Mouse (Mus musculus) brain, adult 2 months (tissue): ENCODE results near the gene Klhl11.

Experiments used
- DNase-seq: peaks from one replicate; pipeline ENCODE4 v3.0.0; 2011; ENCODE audit warnings: low read depth, low spot score

The Klhl11 gene

GRCm38 (mm10) chr11:100472197-100472934 is at the start of gene Klhl11:
TSS of gene Klhl11 (minus strand) at chr11:100472741.
- peak; percentile 95 for DNase-seq

DNA sequence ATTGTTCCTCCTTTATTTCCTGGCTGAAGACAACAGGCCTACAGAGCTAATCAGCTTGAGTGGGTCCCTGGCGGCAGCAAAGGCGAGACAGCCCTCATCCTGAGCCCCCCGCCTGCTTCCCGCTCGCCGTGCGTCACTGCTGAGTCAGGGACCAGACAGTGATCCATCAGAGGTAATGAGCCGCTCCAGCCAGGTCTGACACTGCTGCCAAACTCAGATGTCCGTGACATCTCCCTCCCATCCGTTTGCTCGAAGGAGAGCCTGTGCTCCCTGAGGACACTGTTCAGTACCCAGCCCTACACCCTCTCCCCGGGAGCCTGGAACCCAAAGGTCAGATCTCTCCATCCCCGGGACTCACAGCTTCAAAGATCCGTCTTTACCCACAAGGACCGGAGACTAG is 48.3 kb upstream of the Klhl11 start:
- DNase-seq: no peak

DNA sequence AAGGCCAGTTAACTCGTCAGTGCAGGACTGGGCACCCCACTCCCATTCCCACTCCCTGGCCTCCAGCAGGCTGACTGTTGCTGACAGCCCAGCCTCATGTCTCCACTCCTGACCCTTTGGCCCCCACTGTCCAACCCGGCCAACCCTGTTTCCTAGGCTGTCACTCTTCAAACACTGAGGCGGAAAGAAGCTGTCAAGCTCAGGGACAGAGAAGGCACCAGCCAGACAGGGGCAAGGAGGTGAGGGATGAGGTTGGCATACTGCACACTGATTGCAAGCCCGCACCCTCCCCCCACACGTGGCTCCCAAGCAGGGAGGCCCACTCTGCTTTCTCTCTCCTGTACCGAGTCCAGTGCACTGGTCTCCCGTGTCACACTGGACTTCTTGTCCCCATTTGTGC is 46.6 kb upstream of the Klhl11 start:
- no peak for DNase-seq

DNA sequence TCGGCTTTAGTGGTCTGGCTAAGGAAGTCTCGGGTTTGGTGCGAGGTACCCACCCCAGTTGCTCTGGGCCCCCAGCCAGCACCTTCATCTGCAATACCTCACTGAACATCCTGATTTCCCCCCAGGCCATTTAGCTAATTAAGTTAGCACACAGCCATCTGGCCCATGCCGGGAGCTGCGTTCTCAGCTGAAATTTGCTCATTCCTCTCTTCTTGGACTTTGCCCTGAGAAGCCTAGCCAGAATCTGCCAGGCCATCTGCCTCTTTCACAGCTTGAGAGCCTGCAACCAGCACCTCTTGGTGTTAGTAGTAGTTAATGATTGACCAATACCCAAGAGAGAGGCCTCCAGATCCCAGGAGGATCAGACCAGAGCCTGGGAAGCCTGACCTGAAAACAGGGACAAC is 45.6 kb upstream of the Klhl11 start:
- DNase-seq: peak; percentile 96

DNA sequence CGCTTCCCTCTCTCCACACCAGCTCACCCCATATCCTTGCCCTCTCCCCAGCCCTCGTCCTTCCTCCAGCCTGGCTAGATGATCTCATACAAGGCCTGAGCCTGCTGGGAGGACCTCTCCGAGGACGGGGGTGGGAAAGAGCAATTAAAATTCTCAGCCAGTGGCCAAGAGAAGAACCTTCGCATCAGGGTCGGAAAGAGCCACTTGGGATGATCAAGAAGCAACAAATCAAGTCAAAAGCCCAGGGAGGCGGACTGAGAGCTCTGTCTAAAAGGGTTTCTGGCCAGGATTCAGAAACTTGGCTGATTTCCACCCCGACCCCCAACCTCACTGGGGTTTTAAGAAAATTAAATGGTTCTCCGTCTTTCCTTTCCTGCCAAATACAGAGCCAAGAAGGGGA is 43.8 kb upstream of the Klhl11 start:
- DNase-seq: no peak

GRCm38 (mm10) chr11:100515789-100516188 is 43.2 kb upstream of the Klhl11 start:
- DNase-seq: no peak

GRCm38 (mm10) chr11:100515061-100515460 is 42.5 kb upstream of the Klhl11 start:
- DNase-seq: no peak

DNA sequence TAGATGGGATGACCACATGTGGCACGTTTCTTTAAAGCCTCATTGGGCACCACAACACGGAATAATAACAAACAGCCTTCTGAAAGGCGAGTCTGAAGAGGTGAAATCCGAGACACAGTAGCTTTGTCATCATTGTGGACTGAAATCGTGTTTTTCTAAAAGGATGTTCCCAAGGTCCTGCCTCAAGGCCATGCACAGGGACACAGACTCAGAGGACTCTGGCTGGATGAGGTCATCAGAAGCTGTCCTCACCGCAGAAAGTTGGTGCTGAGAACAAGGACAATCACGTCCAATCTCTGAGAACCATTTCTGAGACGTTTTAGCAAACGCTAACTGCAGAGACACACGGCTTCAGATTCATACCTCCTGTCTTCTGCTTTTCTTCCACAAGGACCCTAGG is 41.2 kb upstream of the Klhl11 start:
- DNase-seq: no peak

DNA sequence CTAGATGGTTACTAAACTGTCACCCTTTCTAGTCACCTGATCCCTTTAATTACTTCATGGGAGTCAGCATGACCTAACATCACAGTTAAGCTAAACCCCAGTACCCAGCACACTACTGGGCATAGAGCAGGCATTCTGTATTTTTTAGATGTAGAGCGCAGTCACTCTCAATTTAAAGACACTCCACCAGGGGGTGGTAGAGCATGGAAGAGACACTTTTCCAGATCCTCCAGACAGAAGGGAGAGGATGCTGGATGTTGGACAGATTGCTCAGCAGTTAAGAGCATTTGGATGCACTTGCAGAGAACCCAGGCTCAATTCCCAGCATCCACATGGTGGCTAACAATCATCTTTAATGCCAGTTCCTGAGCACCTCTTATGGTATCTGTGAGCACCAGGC is 39.8 kb upstream of the Klhl11 start:
- DNase-seq: peak; percentile 83

DNA sequence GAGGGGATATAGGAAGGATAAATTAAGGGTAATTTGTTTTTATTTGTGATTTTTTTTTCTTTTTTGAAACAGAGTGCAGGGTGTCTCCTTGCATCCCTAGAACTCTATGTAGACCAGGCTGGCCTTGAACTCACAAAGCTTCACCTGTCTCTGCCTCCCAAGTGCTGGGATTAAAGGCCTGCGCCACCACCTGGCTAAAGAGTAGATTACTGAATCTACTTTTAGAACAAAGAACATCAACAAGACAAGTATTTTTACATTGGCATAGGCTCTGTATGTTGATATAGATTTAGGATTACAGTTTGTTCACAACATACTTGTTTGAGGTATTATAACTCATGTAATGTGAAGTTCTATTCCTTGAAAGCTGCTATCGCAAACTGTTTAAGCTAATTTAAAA is 38.0 kb upstream of the Klhl11 start:
- no peak for DNase-seq

- DNase-seq: no peak
Observed at GRCm38 (mm10) chr11:100505997-100506396, 33.5 kb upstream of the Klhl11 start.

DNA sequence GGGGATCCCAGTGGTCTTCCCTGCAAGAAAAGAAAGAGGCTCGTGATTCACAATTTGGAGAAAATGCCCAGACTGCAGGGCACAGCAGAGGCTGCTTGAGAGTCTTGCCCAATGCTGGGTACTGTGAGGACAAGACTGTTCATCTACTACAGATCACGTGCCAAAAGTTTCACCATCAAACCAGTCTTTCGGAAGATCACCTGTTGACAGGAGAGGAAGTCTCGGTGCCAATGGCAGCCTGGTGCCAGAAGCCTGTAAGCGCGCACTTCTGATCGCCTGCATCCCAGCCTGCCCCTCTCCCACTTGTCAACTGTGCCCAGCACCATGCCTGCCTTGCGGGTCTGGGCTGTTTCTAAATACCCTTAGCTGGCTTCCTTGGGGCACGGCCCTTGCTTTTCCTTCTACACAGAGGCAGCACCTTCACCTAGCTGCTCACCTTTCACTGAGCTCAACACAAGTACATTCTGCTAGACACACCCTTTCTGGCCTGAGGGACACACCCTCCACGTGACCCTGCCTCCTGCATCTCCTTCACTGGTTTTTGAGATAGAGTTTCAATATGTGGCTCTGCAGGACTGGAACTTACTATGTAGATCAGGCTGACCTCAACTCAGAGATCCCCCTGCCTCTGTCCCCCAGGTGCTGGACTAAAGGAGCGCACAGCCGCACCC is 32.6 kb upstream of the Klhl11 start:
- no peak for DNase-seq

GRCm38 (mm10) chr11:100501321-100501720 is 28.8 kb upstream of the Klhl11 start:
- DNase-seq: no peak

- DNase-seq: no peak
Observed at GRCm38 (mm10) chr11:100500651-100501050, 28.1 kb upstream of the Klhl11 start.

DNA sequence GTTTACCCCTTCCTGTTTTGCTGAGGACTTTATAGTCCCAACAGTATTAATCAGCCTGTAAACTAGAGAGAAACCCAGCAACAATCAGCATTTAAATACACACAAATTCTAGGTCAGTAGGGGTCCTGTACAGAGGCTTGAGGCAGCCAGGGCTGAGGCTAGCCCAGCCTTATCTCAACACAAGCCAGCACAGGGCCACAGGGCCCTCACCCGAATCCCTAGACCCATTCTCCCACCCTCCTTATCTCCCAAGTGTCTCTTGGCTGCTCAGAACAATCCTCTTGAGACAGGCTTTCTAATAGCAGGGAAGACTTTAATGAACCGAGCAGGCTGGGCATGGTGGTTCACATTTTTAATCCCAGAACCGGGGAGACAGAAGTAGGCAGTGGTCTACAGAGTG is 27.7 kb upstream of the Klhl11 start:
- DNase-seq: no peak

DNA sequence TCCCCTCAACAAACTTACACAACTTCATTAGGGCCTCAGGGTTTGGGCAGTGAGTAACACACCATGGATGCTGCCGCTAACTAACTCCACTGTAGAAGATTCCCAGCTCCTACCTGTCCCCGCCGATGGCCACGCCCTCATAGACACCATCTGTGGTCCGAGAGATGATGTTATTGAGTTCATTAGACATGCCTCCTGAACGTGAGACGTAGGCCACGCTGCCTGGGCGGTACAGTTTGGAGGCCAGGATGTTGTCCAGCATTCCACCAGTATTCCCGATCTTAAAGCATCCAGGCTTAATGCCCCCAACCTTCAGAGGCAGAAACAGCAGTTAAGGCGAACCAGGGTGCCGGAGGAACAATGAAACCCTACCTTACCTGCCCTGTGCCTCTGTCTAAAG is 21.2 kb upstream of the Klhl11 start:
- DNase-seq: peak; percentile 54

- DNase-seq: peak; percentile 31
Observed at GRCm38 (mm10) chr11:100490951-100491350, 18.4 kb upstream of the Klhl11 start.

DNA sequence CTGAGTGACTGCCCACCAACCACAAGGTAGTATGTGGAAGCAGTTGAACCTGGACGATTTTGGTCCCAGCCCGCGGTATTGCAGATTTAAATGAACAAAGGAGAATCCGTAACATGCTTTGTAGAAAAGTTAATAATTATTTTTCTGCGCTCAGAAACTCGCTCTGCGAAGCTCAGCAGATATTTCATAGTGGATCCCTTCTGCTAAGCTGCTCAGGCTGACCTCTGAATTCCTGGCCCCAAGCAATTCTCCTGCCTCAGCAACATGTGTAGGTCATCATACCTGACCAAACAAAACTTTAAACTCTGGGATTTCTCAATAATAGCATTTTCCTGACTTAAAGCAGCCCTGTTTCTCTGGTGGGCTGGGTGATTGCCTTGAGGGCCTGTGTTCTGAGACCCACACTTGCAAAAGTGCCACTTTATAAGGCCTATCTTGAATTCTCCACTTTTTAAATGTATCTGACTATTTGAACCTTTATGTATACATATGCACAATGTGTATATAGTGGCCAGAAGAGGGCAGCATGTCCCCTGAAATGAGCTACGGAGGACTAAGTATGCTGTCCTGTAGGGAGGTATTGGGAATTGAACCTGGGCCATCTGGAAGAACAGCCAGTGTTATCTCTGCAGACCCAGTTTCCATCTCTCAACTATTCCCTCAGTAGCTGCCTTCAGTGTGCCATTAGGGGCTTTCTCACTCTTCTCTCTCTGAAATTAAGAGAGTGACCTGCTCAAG is 13.4 kb upstream of the Klhl11 start:
- peak; percentile 79 for DNase-seq

DNA sequence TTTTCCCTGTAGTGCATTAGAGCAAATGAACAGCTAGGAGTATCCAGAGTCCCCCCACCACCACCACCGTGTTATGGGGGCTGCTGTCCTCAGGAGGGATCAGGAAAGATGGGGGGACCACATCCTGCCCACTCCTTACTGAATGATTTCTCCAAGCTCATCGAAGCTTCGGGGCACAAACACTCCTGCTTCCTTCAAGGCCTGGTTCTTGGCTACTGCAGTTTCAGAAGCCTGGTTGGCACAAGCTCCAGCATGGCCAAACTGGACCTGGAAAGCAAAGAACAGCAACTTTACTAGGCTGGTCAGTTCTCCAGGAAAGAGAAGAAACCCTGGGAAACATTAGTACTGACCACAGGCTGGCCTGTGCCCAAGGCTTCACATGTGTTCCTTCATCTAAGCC is 11.9 kb upstream of the Klhl11 start:
- no peak for DNase-seq

GRCm38 (mm10) chr11:100479152-100479551 is 6.6 kb upstream of the Klhl11 start:
- no peak for DNase-seq

DNA sequence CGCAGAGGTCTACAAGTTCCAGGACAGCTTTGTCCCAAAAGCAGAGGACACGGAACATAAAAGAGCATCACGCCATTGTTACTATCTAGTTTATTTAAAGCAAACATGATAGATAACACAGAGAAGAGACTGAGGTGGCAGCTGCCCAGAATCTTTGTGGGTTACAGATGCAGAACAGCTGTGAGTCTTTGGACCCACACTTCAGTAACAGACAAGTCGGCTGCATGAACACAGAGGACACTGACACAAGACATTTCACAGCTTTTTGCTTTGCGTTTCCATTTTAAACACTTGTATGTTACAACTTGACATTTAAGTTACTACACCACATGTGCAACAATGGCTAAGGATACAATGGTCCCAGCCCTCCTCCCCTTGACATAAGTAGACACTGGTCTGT is 3.7 kb upstream of the Klhl11 start:
- DNase-seq: no peak

GRCm38 (mm10) chr11:100472935-100473295 is 374 bp upstream of the Klhl11 start:
- no peak for DNase-seq
